26 mouse cellular contexts compared by ENCODE assay signal in the genomic region with DNA sequence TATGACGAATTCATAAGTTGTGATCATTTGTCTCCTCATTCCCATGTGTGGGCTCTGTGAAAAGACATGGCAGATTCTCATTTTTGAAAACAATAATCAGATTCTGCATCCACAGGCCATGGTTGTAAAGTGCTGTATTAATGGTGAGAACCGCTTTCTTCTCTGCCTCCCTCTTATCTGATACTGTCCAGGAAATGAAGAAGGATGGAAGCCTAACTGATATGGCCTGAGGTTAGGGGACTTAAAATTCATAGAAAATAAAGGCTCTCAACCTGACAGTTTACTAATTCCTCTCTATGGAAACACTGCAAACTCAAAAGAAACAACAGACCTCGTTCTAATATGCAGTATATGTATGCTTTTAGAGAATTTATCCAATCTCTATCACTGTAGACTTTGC.
"Had no signal": no experiment of that assay in that cellular context is flagged by ENCODE, and none has a peak within 500 bp of the region (broad histone marks: within the 10 kb centered on the region; RNA-seq: fewer than 3 reads in every experiment).

No protein-coding gene starts in this region.

- H3K27ac ChIP-seq: gastrocnemius, adult 2 months; heart, adult 2 months; heart, embryonic 13.5 days; heart, embryonic 15.5 days; hindbrain, embryonic 13.5 days; hindbrain, embryonic 15.5 days; hindbrain, postnatal 0 days; kidney, embryonic 15.5 days; kidney, postnatal 0 days; limb, embryonic 13.5 days; limb, embryonic 15.5 days; liver, embryonic 12.5 days; liver, embryonic 15.5 days had no signal

- H3K4me1 ChIP-seq: heart, embryonic 13.5 days; heart, embryonic 15.5 days; hindbrain, embryonic 13.5 days; hindbrain, embryonic 15.5 days; kidney, embryonic 15.5 days; limb, embryonic 13.5 days; limb, embryonic 15.5 days; liver, embryonic 15.5 days had no signal

- H3K27me3 ChIP-seq: heart, embryonic 13.5 days; heart, embryonic 15.5 days; hindbrain, embryonic 13.5 days; hindbrain, embryonic 15.5 days; kidney, embryonic 15.5 days; limb, embryonic 13.5 days; limb, embryonic 15.5 days; liver, embryonic 12.5 days; liver, embryonic 15.5 days had no signal

- ATAC-seq: hindbrain, postnatal 0 days; intestine, embryonic 16.5 days; liver, embryonic 12.5 days had no signal

- H3K36me3 ChIP-seq: heart, embryonic 13.5 days; heart, embryonic 15.5 days; hindbrain, embryonic 13.5 days; hindbrain, embryonic 15.5 days; kidney, embryonic 15.5 days; limb, embryonic 13.5 days; limb, embryonic 15.5 days; liver, embryonic 12.5 days; liver, embryonic 15.5 days had no signal

- H3K9ac ChIP-seq: heart, embryonic 13.5 days; heart, embryonic 15.5 days; hindbrain, embryonic 13.5 days; hindbrain, embryonic 15.5 days; kidney, embryonic 15.5 days; limb, embryonic 13.5 days; limb, embryonic 15.5 days; liver, embryonic 12.5 days; liver, embryonic 15.5 days had no signal

- H3K4me2 ChIP-seq: heart, embryonic 11.5 days; heart, embryonic 13.5 days; heart, embryonic 15.5 days; hindbrain, embryonic 13.5 days; hindbrain, embryonic 15.5 days; kidney, embryonic 15.5 days; limb, embryonic 13.5 days; limb, embryonic 15.5 days; liver, embryonic 12.5 days; liver, embryonic 15.5 days had no signal

- DNase-seq: gastrocnemius, adult 2 months; gastrocnemius, postnatal 10 days; gastrocnemius, postnatal 36 days; heart, adult 11 months; heart, adult 2 months; heart, postnatal 14 days; heart, postnatal 36 days; kidney, adult 11 months; kidney, adult 2 months; kidney, adult 9 months; kidney, postnatal 14 days; kidney, postnatal 36 days; left cerebral cortex, postnatal 4 days had no signal

- H3K9me3 ChIP-seq: heart, embryonic 13.5 days; heart, embryonic 15.5 days; hindbrain, embryonic 13.5 days; hindbrain, embryonic 15.5 days; kidney, embryonic 15.5 days; limb, embryonic 13.5 days; limb, embryonic 15.5 days; liver, embryonic 12.5 days; liver, embryonic 15.5 days had no signal

- H3K4me3 ChIP-seq: gastrocnemius, adult 2 months; heart, adult 2 months; heart, embryonic 13.5 days; heart, embryonic 15.5 days; hindbrain, embryonic 13.5 days; hindbrain, embryonic 15.5 days; kidney, embryonic 15.5 days; limb, embryonic 13.5 days; limb, embryonic 15.5 days; liver, embryonic 12.5 days; liver, embryonic 15.5 days had no signal
